Mouse (Mus musculus) thymus, postnatal 25 days (tissue): Measurements from ENCODE around the gene Nlgn3.

ENCODE experiments used
- DNase-seq: peaks from one replicate; pipeline ENCODE4 v3.0.0; 2022

The Nlgn3 gene

DNA sequence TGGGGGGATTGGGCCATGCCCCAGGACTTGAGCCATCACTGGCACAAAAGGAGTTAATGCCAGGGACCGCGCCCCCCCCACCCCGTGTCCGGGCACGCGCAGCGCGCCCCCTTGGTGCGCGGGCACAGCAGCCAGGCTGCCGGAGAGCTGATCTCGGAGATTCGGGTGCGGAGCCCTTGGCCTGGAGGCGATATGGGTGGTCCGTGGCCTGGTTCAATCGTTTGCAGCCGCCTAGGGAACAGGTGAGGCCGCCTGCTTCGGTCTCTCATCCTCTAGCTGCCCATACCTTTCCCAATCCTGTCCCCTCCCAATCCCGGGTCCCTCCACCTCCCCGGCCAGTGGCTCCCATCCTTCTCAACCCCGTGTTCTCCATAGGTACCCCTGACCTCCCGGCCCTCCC is at the start of gene Nlgn3:
Nlgn3 (plus strand) TSS at position 114 of the 400 bp plus-strand sequence.
- DNase-seq, result no peak

DNA sequence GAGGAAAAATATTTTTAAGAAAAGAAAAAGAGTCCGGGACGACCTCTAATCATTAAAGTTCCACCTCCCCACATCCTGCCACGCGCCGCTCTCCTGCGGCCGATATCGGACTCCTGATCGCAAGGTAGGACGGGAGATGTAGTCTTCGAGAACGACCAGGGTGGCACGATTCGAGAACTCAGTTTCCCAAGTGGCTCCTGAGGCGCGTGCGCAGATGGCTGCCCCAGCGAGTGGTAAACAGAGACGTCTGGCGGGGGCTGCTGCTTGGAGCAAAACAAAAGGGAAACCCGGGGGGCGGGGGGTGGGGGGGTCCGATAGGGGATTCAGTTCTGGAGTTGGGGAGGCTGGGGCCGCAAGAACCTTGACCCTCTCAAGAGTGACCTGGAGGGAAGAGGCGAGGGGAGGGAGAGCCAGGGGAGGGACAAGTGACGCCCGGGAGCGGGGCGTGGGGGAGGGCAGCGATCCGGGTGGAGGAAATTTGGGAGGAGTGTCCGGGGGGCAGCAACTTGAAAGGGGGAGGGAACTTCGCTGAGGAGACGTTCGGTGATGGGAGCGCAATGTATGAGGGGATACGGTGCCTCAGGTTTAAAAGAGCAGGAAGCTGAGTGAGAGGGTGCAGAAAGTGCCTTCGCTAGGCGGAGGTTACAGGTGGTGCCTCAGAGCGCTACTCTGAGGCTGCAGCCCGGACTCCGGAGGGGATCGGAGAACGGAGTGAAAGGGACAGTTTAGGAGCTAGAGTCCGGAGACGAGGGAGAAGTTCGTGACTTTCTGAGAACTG is 44.8 kb upstream of the Nlgn3 start, which contains the start of gene Foxo4:
Foxo4 (plus strand) TSS at position 577 of the 778 bp plus-strand sequence.
- DNase-seq, result peak; percentile 87

DNA sequence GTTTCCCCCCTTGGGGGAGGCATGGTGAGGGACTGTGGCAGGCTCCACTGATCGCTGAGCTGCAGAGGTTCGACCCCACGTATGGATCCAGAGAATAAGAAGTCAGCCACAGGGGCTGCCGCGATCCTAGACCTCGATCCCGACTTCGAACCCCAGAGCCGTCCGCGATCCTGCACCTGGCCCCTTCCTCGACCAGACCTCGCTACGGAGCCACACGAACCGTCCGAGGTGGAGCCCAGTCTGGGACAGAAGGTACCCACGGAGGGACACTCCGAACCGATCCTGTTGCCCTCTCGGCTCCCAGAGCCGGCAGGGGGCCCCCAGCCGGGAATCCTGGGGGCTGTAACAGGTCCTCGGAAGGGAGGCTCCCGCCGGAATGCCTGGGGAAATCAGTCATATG is 44.2 kb upstream of the Nlgn3 start:
- no peak for DNase-seq

DNA sequence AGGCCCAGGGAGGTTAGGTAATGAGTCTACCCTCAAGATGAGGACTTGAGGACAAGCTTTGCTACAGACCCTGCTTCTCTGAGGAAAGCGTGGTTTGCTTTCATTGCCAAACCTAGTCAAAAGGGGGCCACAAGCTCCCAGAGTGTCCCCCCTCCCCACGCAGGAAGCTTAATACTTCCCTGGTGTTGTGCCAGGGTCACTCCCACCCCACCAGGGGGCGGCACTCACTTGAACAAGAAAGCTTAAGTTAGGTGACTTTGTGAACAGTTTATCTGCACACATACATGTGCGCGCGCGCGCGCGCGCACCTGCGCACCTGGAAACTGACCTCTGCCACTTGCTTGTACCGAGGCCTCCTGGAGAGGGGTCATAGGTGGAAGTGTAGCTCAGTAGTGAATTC is 42.4 kb upstream of the Nlgn3 start:
- peak; percentile 70 for DNase-seq

DNA sequence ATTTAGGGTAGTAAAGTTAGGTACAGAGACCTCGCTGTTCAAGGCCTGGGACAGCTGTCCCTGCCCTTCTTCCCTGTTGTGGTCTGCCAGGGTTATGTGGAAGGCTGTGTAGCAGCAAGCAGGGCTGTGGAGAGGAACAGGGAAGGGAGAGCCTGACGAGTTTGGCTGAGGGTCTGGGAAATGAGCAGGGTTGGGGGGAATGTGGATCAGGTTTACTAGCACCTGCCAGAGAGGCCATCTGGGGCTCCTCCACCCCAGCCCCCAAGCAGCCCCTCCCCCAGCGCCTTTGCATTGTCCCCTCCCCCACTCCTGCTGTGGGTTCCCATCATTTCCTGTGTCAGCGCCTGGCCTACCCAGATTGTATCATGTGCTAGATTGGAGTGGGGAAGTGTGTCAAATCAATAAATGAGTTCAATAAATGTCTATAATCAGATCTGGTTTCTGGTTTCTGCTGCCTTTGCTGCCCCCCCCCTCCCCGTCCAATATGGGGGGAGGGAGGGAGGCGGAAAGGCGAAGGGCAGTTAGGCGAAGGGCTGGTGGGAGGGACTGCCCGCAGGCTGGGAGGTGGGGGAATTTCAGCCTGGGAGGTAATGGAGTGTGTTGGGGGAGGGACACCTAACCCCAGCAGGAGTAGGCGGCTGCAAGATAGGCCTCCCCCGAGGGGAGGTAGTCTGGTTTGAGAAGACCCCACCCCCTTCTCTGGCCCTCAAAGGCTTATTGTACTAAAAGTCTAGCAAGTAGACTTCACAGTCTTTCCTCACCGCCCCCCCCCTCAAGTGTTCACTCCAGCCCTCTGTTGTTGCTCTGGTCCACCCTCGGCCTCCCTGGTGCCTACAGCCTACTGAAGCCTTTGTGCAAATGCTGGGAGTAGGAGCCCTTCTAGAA is 38.3 kb upstream of the Nlgn3 start:
- DNase-seq, result peak; percentile 57

DNA sequence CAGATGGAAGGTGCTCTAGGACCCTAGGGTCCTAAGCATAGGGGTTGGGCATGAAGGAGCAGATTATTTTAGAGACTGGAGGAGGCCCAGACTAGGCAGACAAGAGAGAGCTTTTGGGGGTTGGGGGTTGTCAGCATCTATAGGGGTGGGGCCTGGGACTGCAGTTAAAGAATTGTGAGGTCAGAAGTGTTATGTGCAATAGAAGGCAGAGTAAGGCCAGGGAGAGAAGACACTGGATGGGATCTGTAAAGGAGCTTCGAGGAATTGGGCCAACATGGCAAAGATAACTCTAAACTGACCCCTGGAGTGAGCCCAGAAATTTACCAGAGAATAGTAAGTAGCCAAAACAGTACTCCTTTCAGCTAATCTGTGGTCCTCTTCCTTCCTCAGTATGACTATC is 35.1 kb upstream of the Nlgn3 start, which contains the start of gene Gm614:
Gm614 (minus strand) TSS at position 101 of the 400 bp plus-strand sequence.
- DNase-seq, result no peak

DNA sequence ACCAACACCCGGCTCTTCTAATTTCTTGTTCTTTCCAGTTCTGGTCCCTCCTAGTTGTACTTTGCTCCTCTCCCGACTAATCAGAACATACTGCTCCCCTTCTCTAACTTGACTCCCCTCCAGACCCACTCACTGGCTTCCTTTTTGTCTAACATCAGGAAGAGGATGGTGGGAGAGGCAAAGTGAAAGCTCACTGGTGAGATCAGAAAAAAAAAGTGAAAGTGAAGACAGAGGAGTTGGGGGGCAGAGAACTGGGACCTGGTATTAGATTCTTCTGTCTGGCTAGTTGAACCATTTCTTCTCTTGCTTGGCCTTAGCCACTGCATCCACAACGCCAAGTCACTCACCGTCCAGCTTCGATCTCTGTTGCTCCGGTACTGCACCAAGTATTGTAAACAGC is 32.3 kb upstream of the Nlgn3 start:
- no peak for DNase-seq

DNA sequence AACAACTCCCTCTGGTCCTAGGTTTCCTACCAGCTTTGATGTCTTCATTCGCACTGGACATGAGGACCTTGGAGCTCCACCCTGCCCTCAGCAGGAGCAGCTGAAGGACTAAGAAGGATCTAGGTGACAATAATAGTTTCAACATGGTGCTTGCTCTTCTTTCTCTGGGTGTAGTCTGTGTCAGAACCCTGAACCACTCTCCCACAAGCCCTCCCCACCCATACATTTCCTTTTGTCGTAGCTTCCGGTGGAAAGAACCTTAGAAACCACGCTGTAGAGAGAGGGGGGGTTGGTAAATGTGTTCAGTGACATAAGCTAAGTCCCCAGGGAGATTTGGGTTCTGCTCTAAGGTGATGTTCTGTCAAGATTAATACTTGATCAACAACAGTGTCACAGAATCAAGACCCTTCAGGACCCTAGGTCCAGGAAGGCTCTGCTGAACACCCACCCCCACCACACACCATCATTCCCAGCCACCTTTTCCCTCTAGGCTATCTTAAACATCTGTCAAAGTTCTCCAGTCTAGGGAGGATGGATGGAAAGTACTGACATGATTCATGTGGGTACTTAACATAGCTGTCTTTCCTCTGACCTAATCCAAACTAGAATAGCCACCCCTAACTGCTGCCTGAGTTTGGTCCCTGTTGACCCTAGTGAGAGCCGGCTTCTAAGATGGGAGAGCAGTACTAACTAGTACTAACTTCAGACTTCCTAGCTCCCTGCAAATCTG is 30.8 kb upstream of the Nlgn3 start, which contains the start of gene Il2rg:
Il2rg (minus strand) TSS at position 231 of the 730 bp plus-strand sequence.
- peak; percentile 65 for DNase-seq

DNA sequence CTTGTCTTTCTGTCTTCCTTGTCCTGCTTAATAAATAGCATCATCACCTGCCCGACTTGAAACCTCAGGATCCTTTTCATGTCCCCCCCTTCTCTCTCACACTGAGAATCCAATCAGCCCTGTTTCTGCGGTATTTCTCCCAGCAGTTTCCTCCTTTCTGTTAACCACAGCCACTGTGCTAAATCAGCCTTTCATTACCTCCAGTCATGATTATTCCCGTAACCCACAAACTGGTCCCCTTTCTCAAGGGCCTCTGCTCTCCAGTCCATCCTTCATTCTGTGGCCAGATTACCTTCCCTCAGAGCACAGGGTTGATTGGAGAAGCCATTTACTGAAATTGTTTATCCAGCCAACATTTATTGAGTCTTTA is 30.2 kb upstream of the Nlgn3 start, which contains the start of gene Gm20489:
Gm20489 (minus strand) TSS at position 269 of the 370 bp plus-strand sequence.
- no peak for DNase-seq

DNA sequence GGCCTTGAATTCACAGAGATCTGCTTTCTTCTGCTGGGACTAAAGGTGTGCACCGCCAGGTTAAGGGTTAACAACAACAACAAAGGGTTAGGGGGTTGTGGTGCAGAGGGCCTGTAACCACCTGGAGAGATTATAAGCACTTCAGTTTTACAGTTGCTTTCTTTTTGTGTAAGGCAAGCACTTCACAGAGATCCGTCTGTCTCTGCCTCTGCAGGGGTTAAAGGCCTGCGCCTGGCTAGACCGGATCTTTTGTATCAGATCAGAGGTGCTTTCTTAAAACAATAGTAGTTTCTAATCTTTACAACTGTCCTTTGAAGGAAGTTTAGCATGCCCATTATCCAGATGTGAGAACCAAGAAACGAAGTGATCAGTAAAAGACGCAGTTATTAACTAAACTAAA is 25.6 kb upstream of the Nlgn3 start:
- peak; percentile 35 for DNase-seq

DNA sequence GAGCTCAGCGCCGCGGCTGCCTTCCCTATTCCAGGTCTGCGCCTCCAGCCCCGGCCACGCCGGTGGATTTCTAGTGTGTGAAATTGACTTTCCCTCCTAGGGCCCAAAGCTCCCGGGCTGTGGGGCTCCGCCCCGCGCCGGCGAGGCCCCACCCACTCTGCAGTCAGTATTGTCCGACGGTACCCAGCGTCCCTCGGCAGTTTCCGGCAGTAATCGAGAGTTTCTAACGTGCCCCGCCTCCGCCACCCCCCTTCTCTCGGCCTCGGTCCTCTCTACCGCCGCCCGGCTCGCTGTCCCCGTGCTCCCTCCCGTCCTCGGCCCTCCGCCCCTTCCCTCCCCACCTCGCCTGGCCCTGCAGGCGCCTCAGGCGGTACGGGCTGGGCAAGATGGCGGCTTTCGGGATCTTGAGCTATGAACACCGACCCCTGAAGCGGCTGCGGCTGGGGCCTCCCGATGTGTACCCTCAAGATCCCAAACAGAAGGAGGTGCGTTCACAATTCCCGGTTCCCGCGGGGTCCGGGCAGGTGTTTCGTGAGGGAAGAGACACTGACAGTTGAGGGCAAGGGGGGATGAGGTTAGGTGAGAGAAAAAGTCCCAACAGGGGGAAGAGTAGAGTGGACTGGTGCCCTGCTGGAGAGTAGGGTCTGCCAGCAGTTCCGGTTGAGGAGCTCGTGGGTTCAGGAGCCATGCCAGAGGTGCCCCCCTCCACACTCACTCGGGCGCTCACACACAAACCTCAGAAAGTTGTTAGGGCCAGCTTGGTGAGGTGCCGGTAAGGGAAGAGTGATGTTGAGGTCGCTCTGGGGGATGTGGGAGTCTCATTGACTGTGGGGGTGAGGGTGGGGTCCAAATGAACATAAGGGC is 24.9 kb upstream of the Nlgn3 start, which contains the start of gene Med12:
Med12 (plus strand) TSS at position 156 of the 864 bp plus-strand sequence.
- peak; percentile 86 for DNase-seq

DNA sequence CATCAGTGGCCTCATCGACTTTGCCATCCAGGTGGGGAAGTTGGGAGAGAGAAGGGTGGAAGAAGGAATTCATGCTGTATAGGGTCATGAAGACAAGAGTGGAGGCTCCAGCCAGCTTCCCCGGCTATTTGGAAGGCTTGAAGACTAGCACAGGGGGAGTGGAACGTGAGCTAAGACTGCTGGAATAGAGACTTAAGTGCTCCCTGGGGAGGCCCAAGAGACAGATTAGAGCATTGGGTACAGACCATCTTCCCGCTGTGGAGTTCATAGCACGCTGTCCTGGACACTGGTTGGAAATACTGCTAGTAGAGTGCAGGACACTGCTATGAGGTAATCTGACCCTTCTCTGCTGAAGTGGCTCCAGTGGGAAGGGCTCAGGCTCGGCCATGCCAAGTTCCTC is 16.2 kb upstream of the Nlgn3 start:
- no peak for DNase-seq

DNA sequence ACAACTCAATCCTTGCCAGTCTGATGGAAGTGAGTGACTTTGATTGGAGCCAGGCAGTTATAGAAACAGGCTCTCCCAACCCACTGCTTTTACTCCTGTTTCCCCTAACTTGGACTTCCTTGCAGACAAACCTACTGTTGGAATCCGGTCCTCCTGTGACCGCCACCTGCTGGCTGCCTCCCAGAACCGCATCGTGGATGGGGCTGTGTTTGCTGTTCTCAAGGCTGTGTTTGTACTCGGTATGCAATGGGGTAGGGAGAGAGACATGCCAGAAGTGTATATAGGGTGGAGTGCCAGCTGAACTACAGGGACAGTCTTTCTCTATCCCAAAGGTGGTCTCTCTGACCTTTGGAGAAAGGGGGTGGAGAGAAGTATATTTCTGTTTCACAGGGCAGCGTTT is 13.4 kb upstream of the Nlgn3 start:
- DNase-seq, result peak; percentile 77

DNA sequence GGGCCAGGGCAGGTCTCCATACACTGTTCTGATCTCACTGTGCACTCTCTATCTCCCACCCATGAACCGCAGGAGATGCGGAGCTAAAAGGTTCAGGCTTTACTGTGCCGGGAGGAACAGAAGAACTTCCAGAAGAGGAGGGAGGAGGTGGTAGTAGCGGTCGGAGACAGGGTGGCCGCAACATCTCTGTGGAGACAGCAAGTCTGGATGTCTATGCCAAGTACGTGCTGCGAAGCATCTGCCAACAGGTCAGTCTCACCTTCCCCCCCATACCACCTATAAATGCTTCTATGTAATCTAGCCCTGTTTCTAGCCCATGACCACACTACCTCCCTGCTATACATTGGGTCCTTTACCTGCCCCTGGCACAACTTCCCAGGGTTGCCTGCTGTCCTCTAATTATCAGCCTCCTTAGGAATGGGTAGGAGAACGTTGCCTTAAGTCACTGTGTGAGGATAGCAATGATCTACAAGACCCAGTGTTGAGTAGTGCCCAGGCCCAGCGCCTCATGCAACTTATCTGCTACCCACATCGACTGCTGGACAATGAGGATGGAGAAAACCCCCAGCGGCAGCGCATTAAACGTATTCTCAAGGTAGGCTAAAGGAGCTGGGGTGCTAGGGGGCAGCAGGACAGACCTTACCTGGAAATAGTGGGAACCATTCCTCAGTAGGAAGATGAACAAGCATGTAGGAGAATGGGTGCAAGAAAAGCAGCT is 12.9 kb upstream of the Nlgn3 start:
- DNase-seq, result no peak

DNA sequence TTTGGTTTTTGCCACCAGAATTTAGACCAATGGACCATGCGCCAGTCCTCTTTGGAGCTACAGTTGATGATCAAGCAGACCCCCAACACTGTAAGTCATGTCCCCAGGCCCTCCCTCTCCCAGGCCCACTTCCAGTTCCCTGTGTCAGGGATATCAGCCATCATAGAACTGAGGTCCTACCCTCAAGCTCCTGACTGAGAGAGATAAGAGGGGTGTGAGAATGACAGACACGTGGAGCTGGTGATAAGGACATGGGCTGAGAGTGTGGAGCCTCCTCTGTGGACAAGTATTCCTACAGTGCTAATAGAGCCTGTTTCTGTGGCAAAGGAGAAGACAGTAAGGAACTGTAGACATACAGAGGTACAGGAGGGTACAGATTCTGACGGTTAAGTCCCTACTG is 11.4 kb upstream of the Nlgn3 start:
- DNase-seq, result no peak

DNA sequence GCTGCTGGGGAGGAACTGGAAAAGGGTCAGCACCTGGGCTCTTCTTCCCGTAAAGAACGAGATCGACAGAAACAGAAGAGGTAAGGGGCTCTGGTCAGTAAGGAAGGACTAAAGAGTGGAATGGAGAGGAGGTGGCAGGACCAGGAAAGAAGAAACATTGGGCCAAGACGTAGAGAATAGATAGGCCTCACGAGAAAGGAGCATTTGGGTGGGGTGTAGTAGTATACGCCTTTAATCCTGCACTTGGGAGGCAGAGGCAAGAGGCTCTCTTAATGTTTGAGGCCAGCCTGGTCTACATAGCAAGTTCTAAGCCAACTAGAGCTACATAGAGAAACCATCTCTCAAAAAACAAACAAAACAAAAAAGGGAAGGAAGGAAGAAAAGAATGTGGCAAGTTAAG is 10.5 kb upstream of the Nlgn3 start:
- no peak for DNase-seq

DNA sequence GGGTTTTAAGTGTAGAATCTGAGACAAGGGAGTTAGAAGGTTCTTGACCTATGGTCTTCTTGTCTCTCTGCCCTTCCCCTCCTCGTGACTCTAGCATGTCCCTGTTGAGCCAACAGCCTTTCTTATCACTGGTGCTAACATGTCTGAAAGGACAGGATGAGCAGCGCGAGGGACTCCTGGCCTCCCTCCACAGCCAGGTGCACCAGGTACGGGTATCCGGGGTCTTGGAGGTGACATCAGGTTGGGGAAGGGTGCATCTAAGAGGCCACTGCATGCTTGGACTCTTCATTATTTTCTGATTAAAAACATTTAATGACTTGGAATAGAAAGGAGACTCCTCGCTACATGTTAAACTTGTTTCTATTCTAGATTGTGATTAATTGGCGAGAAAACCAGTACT is 9.9 kb upstream of the Nlgn3 start:
- no peak for DNase-seq

DNA sequence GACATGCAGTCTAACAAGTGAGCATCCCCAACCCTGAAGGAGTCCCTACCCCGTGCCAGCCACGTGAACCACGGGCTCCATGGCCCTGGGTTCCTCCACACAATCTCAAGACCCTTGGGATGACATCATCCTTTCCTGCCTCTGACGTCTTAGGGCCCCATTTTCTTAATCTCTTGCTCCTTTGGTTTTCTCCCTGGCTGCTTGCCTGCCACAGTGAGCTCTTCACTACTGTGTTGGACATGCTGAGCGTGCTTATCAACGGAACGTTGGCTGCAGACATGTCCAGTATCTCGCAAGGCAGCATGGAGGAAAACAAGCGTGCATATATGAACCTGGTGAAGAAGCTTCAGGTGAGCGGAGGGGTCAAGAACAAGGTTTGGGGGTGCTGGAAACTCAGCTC is 8.9 kb upstream of the Nlgn3 start:
- no peak for DNase-seq

DNA sequence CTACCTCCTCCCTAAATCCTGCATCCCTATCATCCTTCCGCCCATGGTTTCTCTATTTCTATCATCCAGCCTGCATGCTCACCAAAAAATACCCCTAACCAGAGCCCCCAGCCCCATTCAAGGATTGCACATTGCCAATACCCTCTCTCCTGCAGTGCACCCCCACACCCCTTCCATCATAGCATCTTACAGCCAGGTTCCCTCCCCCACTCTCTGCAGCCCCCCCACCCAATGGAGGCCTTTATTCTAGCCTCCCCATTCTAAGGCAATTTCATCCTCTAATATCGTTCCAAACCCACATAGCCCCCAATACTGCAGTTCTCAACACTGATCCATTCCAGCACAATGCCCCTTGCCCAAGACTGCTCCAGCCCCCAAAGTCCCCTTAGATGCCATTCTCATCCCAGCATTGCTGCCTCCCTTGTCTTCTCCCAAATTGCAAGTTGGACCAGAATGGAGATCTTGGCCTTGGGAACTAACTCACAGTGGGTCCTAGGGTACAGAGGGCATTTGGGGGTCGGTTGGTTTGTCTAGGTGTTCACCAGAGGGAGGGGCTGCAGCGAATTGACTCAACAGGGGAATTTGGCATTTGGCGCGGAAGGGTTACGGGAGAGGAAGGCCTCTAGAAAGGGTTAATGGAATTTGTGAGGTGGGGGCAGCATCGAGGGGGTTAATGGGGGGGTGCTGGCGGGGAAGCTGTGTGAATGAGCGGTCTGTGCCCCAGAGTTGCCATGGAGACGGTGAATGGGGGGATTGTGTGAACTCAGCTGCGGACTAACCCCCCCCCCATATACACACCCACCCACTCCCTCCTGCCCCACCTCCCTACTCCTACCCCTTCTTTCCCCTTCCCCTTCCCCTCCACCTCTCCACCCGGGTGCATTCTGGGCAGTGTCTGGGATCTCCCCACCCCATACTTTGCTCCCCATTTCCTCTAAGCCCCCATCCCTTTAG is 782 bp downstream of the Nlgn3 start:
- DNase-seq, result no peak

DNA sequence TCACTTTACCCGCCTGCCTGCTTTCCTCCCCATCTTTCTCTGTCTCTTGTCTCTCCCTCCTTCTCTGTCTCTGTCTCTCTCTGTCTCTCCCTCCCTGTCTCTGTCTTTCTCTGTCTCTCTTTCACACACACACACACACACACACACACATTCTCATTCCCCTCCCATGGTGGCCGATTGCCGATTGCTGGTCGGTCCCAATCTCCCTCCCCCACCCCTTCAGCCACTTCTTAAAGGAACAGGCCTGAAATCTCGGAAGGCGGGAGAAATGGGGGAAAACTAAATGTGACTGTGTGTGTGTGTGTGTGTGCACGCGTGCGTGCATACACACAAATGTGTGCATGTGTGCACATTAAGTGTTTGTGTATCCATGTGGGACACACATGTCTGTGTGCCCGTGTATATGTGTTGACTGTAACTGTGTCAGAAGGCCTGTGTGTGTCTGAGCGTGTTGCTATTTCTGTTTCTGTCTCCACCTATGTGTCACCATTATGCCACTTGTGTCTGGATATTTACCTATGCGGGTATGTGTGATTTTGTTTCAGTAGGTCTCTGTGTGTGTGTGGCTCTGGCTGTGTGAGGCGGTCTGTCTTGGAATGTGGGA is 1.6 kb downstream of the Nlgn3 start:
- DNase-seq, result no peak
